Comparison of ENCODE assay signal across 19 mouse cellular contexts in genomic region chr8:65007616-65008015, GRCm38 (mm10). TPM values are rescaled to one million over a fixed set of nuclear protein-coding genes. Genes with fewer than 3 reads are reported as not detected.
"Had no signal": no experiment of that assay in that cellular context is flagged by ENCODE, and none has a peak within 500 bp of the region (broad histone marks: within the 10 kb centered on the region; RNA-seq: fewer than 3 reads in every experiment).

No protein-coding gene starts in this region.

RNA-seq across cellular contexts. Expression of gene Trim61, which starts 10.7 kb away (rescaled TPM):
- polyA plus RNA-seq: cerebellum, adult 2 months; cortical plate, adult 2 months; embryonic facial prominence, embryonic 10.5 days; embryonic facial prominence, embryonic 11.5 days; embryonic facial prominence, embryonic 14.5 days; erythroblast, embryonic 14.5 days; forebrain, embryonic 11.5 days; forebrain, embryonic 13.5 days; forebrain, embryonic 14.5 days; forebrain, embryonic 15.5 days; forebrain, embryonic 16.5 days; forebrain, postnatal 0 days; frontal cortex, adult 2 months; gonadal fat pad, adult 2 months had no signal

RNA-seq across cellular contexts. Expression of gene Trim60, which starts 10.8 kb away (rescaled TPM):
- polyA plus RNA-seq: cerebellum, adult 2 months; cortical plate, adult 2 months; embryonic facial prominence, embryonic 10.5 days; embryonic facial prominence, embryonic 11.5 days; embryonic facial prominence, embryonic 12.5 days; embryonic facial prominence, embryonic 13.5 days; embryonic facial prominence, embryonic 14.5 days; embryonic facial prominence, embryonic 15.5 days; forebrain, embryonic 10.5 days; forebrain, embryonic 11.5 days; forebrain, embryonic 12.5 days; forebrain, embryonic 13.5 days; forebrain, embryonic 14.5 days; forebrain, embryonic 15.5 days; forebrain, embryonic 16.5 days; forebrain, postnatal 0 days; frontal cortex, adult 2 months; gonadal fat pad, adult 2 months had no signal

RNA-seq across cellular contexts. Expression of gene Trim75, which starts 20.0 kb away (rescaled TPM):
- polyA plus RNA-seq: cerebellum, adult 2 months; cortical plate, adult 2 months; embryonic facial prominence, embryonic 10.5 days; embryonic facial prominence, embryonic 11.5 days; embryonic facial prominence, embryonic 12.5 days; embryonic facial prominence, embryonic 13.5 days; embryonic facial prominence, embryonic 14.5 days; erythroblast, embryonic 14.5 days; forebrain, embryonic 10.5 days; forebrain, embryonic 12.5 days; forebrain, embryonic 15.5 days; frontal cortex, adult 2 months; gonadal fat pad, adult 2 months had no signal

RNA-seq across cellular contexts. Expression of gene Apela, which starts 29.5 kb away (rescaled TPM):
- polyA plus RNA-seq: cerebellum, adult 2 months; cortical plate, adult 2 months; erythroblast, embryonic 14.5 days; gonadal fat pad, adult 2 months had no signal
